Mouse (Mus musculus): Measurements from ENCODE around the gene Prr13. TPM values are rescaled to one million over a fixed set of nuclear protein-coding genes. Genes with fewer than 3 reads are reported as not detected.

Gene Prr13
- total RNA-seq (2014; fragmentation: Nextera tagmentation): 78.6 and 94.0 TPM in 2 replicates
- 84.1 and 86.0 TPM in 2 replicates for total RNA-seq (2017)
- polyA plus RNA-seq (2012): 122 and 254 TPM in 2 replicates

- ATAC-seq (ENCODE audit: extremely low read depth, insufficient number of reproducible peaks, low FRiP score, poor library complexity, severe bottlenecking): peak; percentile 85
- TF ChIP-seq CTCF (IDR thresholded peaks at IDR 0.05; ENCODE audit: low read depth, low read length): no peak
- TF ChIP-seq POLR2AphosphoS5 (IDR thresholded peaks at IDR 0.05; ENCODE audit: insufficient replicate concordance, low read depth, low read length): no peak
- no peak for TF ChIP-seq GATA1 (IDR thresholded peaks at IDR 0.05; ENCODE audit: borderline replicate concordance, low read length)
- TF ChIP-seq GATA2 (IDR thresholded peaks at IDR 0.05; ENCODE audit: borderline replicate concordance, low read depth, low read length): no peak
- TF ChIP-seq TAL1 (conservative IDR thresholded peaks at IDR 0.05; ENCODE audit: low read depth, low read length): no peak
- Histone ChIP-seq H3K36me3 (replicated peaks) (peaks cover 33% of the 10 kb centered on the region), H3K4me1 (ENCODE audit: insufficient read depth, low read depth, low read length) (peaks cover 54% of the 10 kb centered on the region), H3K9me3 (replicated peaks) (no peaks in the 10 kb centered on the region), H3K27me3 (ENCODE audit: insufficient read depth, low read length) (peaks cover 5% of the 10 kb centered on the region; the same call in 1 of the 2 replicates), H3K4me3 (ENCODE audit: low read depth, low read length) (peak within 1 kb of the TSS; percentile 73)
- DNase-seq (ENCODE audit: low spot score): peak; percentile 80
These were observed at the start of gene Prr13 for GRCm38 (mm10) chr15:102458904-102459317. Prr13 (plus strand) TSS chr15:102459028.

GRCm38 (mm10) chr15:102409286-102409685 is 49.5 kb upstream of the Prr13 start:
- Histone ChIP-seq H3K36me3 (replicated peaks) (peaks cover 63% of the 10 kb centered on the region), H3K27me3 (ENCODE audit: insufficient read depth, low read length) (no peaks in the 10 kb centered on the region), H3K4me3 (ENCODE audit: low read depth, low read length) (peak overlapping the region; percentile 62; the same call in 1 of the 2 replicates), H3K4me1 (ENCODE audit: insufficient read depth, low read depth, low read length) (peaks cover 59% of the 10 kb centered on the region), H3K9me3 (replicated peaks) (no peaks in the 10 kb centered on the region)
- DNase-seq (ENCODE audit: low spot score) (no peak), ATAC-seq (ENCODE audit: extremely low read depth, insufficient number of reproducible peaks, low FRiP score, poor library complexity, severe bottlenecking) (no peak)
- TF ChIP-seq TAL1 (conservative IDR thresholded peaks at IDR 0.05; ENCODE audit: low read depth, low read length): no peak
- no peak for TF ChIP-seq GATA1 (IDR thresholded peaks at IDR 0.05; ENCODE audit: borderline replicate concordance, low read length)
- no peak for TF ChIP-seq CTCF (IDR thresholded peaks at IDR 0.05; ENCODE audit: low read depth, low read length)
- no peak for TF ChIP-seq POLR2AphosphoS5 (IDR thresholded peaks at IDR 0.05; ENCODE audit: insufficient replicate concordance, low read depth, low read length)
- no peak for TF ChIP-seq GATA2 (IDR thresholded peaks at IDR 0.05; ENCODE audit: borderline replicate concordance, low read depth, low read length)

- Histone ChIP-seq H3K4me3 (ENCODE audit: low read depth, low read length) (no peak overlapping the region; the same call in 1 of the 2 replicates), H3K27me3 (ENCODE audit: insufficient read depth, low read length) (no peaks in the 10 kb centered on the region), H3K9me3 (replicated peaks) (no peaks in the 10 kb centered on the region), H3K4me1 (ENCODE audit: insufficient read depth, low read depth, low read length) (peaks cover 49% of the 10 kb centered on the region), H3K36me3 (replicated peaks) (peaks cover 68% of the 10 kb centered on the region)
- TF ChIP-seq TAL1 (conservative IDR thresholded peaks at IDR 0.05; ENCODE audit: low read depth, low read length) (no peak), GATA1 (IDR thresholded peaks at IDR 0.05; ENCODE audit: borderline replicate concordance, low read length) (no peak), POLR2AphosphoS5 (IDR thresholded peaks at IDR 0.05; ENCODE audit: insufficient replicate concordance, low read depth, low read length) (no peak), CTCF (IDR thresholded peaks at IDR 0.05; ENCODE audit: low read depth, low read length) (no peak), GATA2 (IDR thresholded peaks at IDR 0.05; ENCODE audit: borderline replicate concordance, low read depth, low read length) (no peak)
- DNase-seq (ENCODE audit: low spot score) (no peak), ATAC-seq (ENCODE audit: extremely low read depth, insufficient number of reproducible peaks, low FRiP score, poor library complexity, severe bottlenecking) (no peak)
These were observed 47.8 kb upstream of the Prr13 start for GRCm38 (mm10) chr15:102411077-102411476.

- TF ChIP-seq POLR2AphosphoS5 (IDR thresholded peaks at IDR 0.05; ENCODE audit: insufficient replicate concordance, low read depth, low read length): no peak
- TF ChIP-seq TAL1 (conservative IDR thresholded peaks at IDR 0.05; ENCODE audit: low read depth, low read length): no peak
- no peak for TF ChIP-seq CTCF (IDR thresholded peaks at IDR 0.05; ENCODE audit: low read depth, low read length)
- TF ChIP-seq GATA1 (IDR thresholded peaks at IDR 0.05; ENCODE audit: borderline replicate concordance, low read length): no peak
- no peak for TF ChIP-seq GATA2 (IDR thresholded peaks at IDR 0.05; ENCODE audit: borderline replicate concordance, low read depth, low read length)
- ATAC-seq (ENCODE audit: extremely low read depth, insufficient number of reproducible peaks, low FRiP score, poor library complexity, severe bottlenecking) (no peak), DNase-seq (ENCODE audit: low spot score) (no peak)
- no peaks in the 10 kb centered on the region for H3K9me3 ChIP-seq (replicated peaks)
- H3K27me3 ChIP-seq (ENCODE audit: insufficient read depth, low read length): no peaks in the 10 kb centered on the region
- no peak overlapping the region for H3K4me3 ChIP-seq (ENCODE audit: low read depth, low read length)
- H3K36me3 ChIP-seq (replicated peaks): peaks cover 67% of the 10 kb centered on the region
- H3K4me1 ChIP-seq (ENCODE audit: insufficient read depth, low read depth, low read length): peaks cover 33% of the 10 kb centered on the region
These were observed 45.1 kb upstream of the Prr13 start for GRCm38 (mm10) chr15:102413687-102414086.

GRCm38 (mm10) chr15:102417524-102417923 is 41.3 kb upstream of the Prr13 start:
- Histone ChIP-seq H3K4me3 (ENCODE audit: low read depth, low read length) (no peak overlapping the region), H3K27me3 (ENCODE audit: insufficient read depth, low read length) (no peaks in the 10 kb centered on the region), H3K36me3 (replicated peaks) (peaks cover 55% of the 10 kb centered on the region), H3K4me1 (ENCODE audit: insufficient read depth, low read depth, low read length) (peaks cover 3% of the 10 kb centered on the region; the same call in 1 of the 2 replicates), H3K9me3 (replicated peaks) (no peaks in the 10 kb centered on the region)
- ATAC-seq (ENCODE audit: extremely low read depth, insufficient number of reproducible peaks, low FRiP score, poor library complexity, severe bottlenecking) (no peak), DNase-seq (ENCODE audit: low spot score) (no peak)
- no peak for TF ChIP-seq POLR2AphosphoS5 (IDR thresholded peaks at IDR 0.05; ENCODE audit: insufficient replicate concordance, low read depth, low read length)
- no peak for TF ChIP-seq GATA1 (IDR thresholded peaks at IDR 0.05; ENCODE audit: borderline replicate concordance, low read length)

- H3K9me3 ChIP-seq (replicated peaks): no peaks in the 10 kb centered on the region
- ATAC-seq (ENCODE audit: extremely low read depth, insufficient number of reproducible peaks, low FRiP score, poor library complexity, severe bottlenecking): no peak
- H3K4me3 ChIP-seq (ENCODE audit: low read depth, low read length): no peak overlapping the region
- H3K36me3 ChIP-seq (replicated peaks): peaks cover 61% of the 10 kb centered on the region
- H3K27me3 ChIP-seq (ENCODE audit: insufficient read depth, low read length): no peaks in the 10 kb centered on the region
- TF ChIP-seq POLR2AphosphoS5 (IDR thresholded peaks at IDR 0.05; ENCODE audit: insufficient replicate concordance, low read depth, low read length): no peak
- TF ChIP-seq GATA2 (IDR thresholded peaks at IDR 0.05; ENCODE audit: borderline replicate concordance, low read depth, low read length): no peak
- TF ChIP-seq TAL1 (conservative IDR thresholded peaks at IDR 0.05; ENCODE audit: low read depth, low read length): no peak
- TF ChIP-seq GATA1 (IDR thresholded peaks at IDR 0.05; ENCODE audit: borderline replicate concordance, low read length): no peak
- no peak for TF ChIP-seq CTCF (IDR thresholded peaks at IDR 0.05; ENCODE audit: low read depth, low read length)
- DNase-seq (ENCODE audit: low spot score): no peak
- no peaks in the 10 kb centered on the region; the same call in 1 of the 2 replicates for H3K4me1 ChIP-seq (ENCODE audit: insufficient read depth, low read depth, low read length)
These were observed 37.8 kb upstream of the Prr13 start for GRCm38 (mm10) chr15:102420986-102421385.
